Mouse (Mus musculus): ENCODE data around the gene Ginm1. TPM values are rescaled to one million over a fixed set of nuclear protein-coding genes. Genes with fewer than 3 reads are reported as not detected.

The Ginm1 gene
- total RNA-seq, 2 experiments from 2014 or later, result 15.9 to 19.5 TPM

Small RNA genes within 50 kb of the gene (microRNA-seq; reads per million reads assigned to microRNA genes)
- gene Mir5104, result 0 reads per million in 2 experiments

Other genes with a start within 250 kb of the Ginm1 start
- gene Lrp11, start 203.0 kb downstream of the Ginm1 start, total RNA-seq (2021), result 100 to 1,000 TPM; 195 to 210 TPM
- 1 to 10 TPM; 5.3 to 5.4 TPM for gene Nup43, start 125.3 kb downstream of the Ginm1 start, total RNA-seq (2021)
- gene Pcmt1, start 111.7 kb downstream of the Ginm1 start, total RNA-seq (2021), result 100 to 1,000 TPM; 159 to 166 TPM
- gene Lats1, start 111.6 kb downstream of the Ginm1 start, total RNA-seq (2021), result 10 to 100 TPM; 33.5 to 38.6 TPM
- gene Katna1, start 66.8 kb downstream of the Ginm1 start, total RNA-seq (2021), result 10 to 100 TPM; 15.0 to 19.1 TPM
- gene Ppil4, start 67 bp upstream of the Ginm1 start, total RNA-seq (2021), result 10 to 100 TPM; 34.9 to 37.9 TPM
- under 1 TPM; 0.13 to 0.17 TPM for gene Zc3h12d, start 39.6 kb upstream of the Ginm1 start, total RNA-seq (2021)
- 10 to 100 TPM; 58.5 to 60.6 TPM for gene Tab2, start 163.4 kb upstream of the Ginm1 start, total RNA-seq (2021)